Mouse (Mus musculus): ENCODE measurements around the gene Slc25a21. TPM values are rescaled to one million over a fixed set of nuclear protein-coding genes. Genes with fewer than 3 reads are reported as not detected.

The Slc25a21 gene
- polyA plus RNA-seq, 1 experiment from 2014 or later: 0.13 TPM

DNA sequence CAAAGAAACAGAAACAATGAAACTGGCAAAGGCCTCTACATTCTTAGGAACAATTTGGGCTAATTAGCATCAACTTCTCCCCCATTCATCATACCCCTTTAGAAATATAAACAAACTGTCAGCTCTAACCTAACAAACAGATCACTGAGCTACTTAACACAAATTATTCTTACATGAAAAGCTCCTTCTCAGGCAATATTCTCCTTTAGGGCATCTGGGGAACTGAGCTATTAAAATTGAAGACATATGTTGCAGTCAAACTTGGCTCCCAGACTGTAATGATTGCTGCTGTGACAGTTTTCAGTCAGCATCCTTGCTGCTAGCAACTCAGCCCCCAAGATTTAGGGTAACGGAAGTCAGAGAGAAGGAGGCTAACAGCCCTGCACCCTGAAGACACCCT, 58.3 kb downstream of the Slc25a21 start:
- 72% methylated on average over 1 of the region's 1 CpGs for WGBS

GRCm38 (mm10) chr12:57137809-57138208, 59.5 kb downstream of the Slc25a21 start:
- Histone ChIP-seq H3K4me2 (no peak overlapping the region), H3K27me3 (ENCODE audit: insufficient read depth, low read length) (no peaks in the 10 kb centered on the region), H3K9me3 (ENCODE audit: low read depth, low read length) (no peaks in the 10 kb centered on the region), H3K27ac (ENCODE audit: low read depth) (no peak overlapping the region), H3K4me1 (ENCODE audit: insufficient read depth) (no peaks in the 10 kb centered on the region), H3K9ac (no peak overlapping the region), H3K4me3 (ENCODE audit: low read depth, low read length) (no peak overlapping the region), H3K36me3 (ENCODE audit: insufficient read depth) (no peaks in the 10 kb centered on the region)
- WGBS: 30% methylated on average over 2 of the region's 2 CpGs
- no peak for TF ChIP-seq CTCF (IDR thresholded peaks at IDR 0.05; ENCODE audit: low read depth)
- DNase-seq (no peak), ATAC-seq (ENCODE audit: insufficient read depth) (no peak)

More for the DNA sequence above, 58.3 kb downstream of the Slc25a21 start:
- no peak overlapping the region for H3K27ac ChIP-seq (ENCODE audit: low read depth)
- no peaks in the 10 kb centered on the region for H3K4me1 ChIP-seq (ENCODE audit: insufficient read depth)
- H3K36me3 ChIP-seq (ENCODE audit: insufficient read depth): no peaks in the 10 kb centered on the region
- DNase-seq (no peak), ATAC-seq (ENCODE audit: insufficient read depth) (no peak)
- no peak overlapping the region for H3K9ac ChIP-seq
- no peaks in the 10 kb centered on the region for H3K27me3 ChIP-seq (ENCODE audit: insufficient read depth, low read length)
- TF ChIP-seq CTCF (IDR thresholded peaks at IDR 0.05; ENCODE audit: low read depth): no peak
- H3K4me3 ChIP-seq (ENCODE audit: low read depth, low read length): no peak overlapping the region
- H3K4me2 ChIP-seq: no peak overlapping the region
- no peaks in the 10 kb centered on the region for H3K9me3 ChIP-seq (ENCODE audit: low read depth, low read length)

DNA sequence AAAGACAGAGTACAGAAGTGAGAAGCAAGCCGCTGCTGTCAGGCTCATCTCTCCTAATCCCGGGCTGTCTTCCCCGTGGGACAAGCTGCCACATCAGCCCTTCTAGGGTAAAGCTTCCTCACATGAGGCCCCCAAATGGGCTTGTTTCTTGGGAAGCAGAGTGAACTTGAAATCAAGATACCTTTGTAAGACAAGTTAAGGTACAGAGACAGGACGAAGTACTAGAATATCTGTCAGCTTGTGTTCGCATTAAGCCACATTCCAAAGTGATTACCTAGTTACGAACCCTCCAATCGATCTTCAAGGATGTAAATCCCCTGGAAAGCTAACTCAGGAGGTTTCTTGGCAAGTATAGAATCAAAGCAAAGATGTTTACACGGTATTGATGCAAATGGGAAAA, 78.7 kb downstream of the Slc25a21 start:
- DNase-seq (no peak), ATAC-seq (ENCODE audit: insufficient read depth) (no peak)
- Histone ChIP-seq H3K4me1 (ENCODE audit: insufficient read depth) (no peaks in the 10 kb centered on the region), H3K4me3 (ENCODE audit: low read depth, low read length) (no peak overlapping the region), H3K27ac (ENCODE audit: low read depth) (no peak overlapping the region), H3K9ac (no peak overlapping the region), H3K9me3 (ENCODE audit: low read depth, low read length) (no peaks in the 10 kb centered on the region), H3K27me3 (ENCODE audit: insufficient read depth, low read length) (no peaks in the 10 kb centered on the region), H3K4me2 (no peak overlapping the region), H3K36me3 (ENCODE audit: insufficient read depth) (no peaks in the 10 kb centered on the region)
- WGBS: 39% methylated on average over 8 of the region's 8 CpGs
- no peak for TF ChIP-seq CTCF (IDR thresholded peaks at IDR 0.05; ENCODE audit: low read depth)

GRCm38 (mm10) chr12:57115516-57115915, 81.8 kb downstream of the Slc25a21 start:
- no peaks in the 10 kb centered on the region for H3K27me3 ChIP-seq (ENCODE audit: insufficient read depth, low read length)
- H3K36me3 ChIP-seq (ENCODE audit: insufficient read depth): no peaks in the 10 kb centered on the region
- H3K27ac ChIP-seq (ENCODE audit: low read depth): no peak overlapping the region
- ATAC-seq (ENCODE audit: insufficient read depth) (no peak), DNase-seq (no peak)
- H3K4me1 ChIP-seq (ENCODE audit: insufficient read depth): no peaks in the 10 kb centered on the region
- H3K4me2 ChIP-seq: no peak overlapping the region
- no peak overlapping the region for H3K4me3 ChIP-seq (ENCODE audit: low read depth, low read length)
- 61% methylated on average over 10 of the region's 10 CpGs for WGBS
- TF ChIP-seq CTCF (IDR thresholded peaks at IDR 0.05; ENCODE audit: low read depth): no peak
- no peaks in the 10 kb centered on the region for H3K9me3 ChIP-seq (ENCODE audit: low read depth, low read length)
- no peak overlapping the region for H3K9ac ChIP-seq

GRCm38 (mm10) chr12:57109363-57109762, 87.9 kb downstream of the Slc25a21 start:
- DNase-seq (no peak), ATAC-seq (ENCODE audit: insufficient read depth) (no peak)
- TF ChIP-seq CTCF (IDR thresholded peaks at IDR 0.05; ENCODE audit: low read depth): no peak
- H3K4me1 ChIP-seq (ENCODE audit: insufficient read depth): no peaks in the 10 kb centered on the region
- H3K27me3 ChIP-seq (ENCODE audit: insufficient read depth, low read length): no peaks in the 10 kb centered on the region
- H3K36me3 ChIP-seq (ENCODE audit: insufficient read depth): no peaks in the 10 kb centered on the region
- WGBS: 82% methylated on average over 4 of the region's 4 CpGs
- no peak overlapping the region for H3K9ac ChIP-seq
- no peak overlapping the region for H3K4me2 ChIP-seq
- H3K4me3 ChIP-seq (ENCODE audit: low read depth, low read length): no peak overlapping the region
- H3K9me3 ChIP-seq (ENCODE audit: low read depth, low read length): no peaks in the 10 kb centered on the region
- no peak overlapping the region for H3K27ac ChIP-seq (ENCODE audit: low read depth)

DNA sequence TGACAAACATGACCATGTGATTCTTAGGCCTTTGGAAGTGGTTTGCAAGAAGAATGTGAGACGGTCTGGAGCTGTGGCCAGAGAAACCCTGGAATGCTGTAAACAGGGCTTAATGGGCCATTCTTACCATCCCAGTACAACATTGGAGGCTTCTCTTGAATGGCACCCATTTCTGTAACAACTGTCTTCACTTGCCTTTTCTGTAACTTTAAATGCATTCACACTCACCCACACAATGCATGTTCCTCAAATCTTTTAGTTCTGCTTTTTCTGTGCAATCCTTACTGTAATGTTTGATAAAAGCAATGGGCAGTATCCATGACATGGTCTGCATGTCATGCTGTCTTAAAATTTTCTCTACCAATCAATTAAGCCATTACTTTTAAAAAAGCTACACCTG, 95.0 kb downstream of the Slc25a21 start:
- no peaks in the 10 kb centered on the region for H3K9me3 ChIP-seq (ENCODE audit: low read depth, low read length)
- H3K4me2 ChIP-seq: no peak overlapping the region
- no peaks in the 10 kb centered on the region for H3K36me3 ChIP-seq (ENCODE audit: insufficient read depth)
- no peak for TF ChIP-seq CTCF (IDR thresholded peaks at IDR 0.05; ENCODE audit: low read depth)
- H3K4me1 ChIP-seq (ENCODE audit: insufficient read depth): no peaks in the 10 kb centered on the region
- H3K4me3 ChIP-seq (ENCODE audit: low read depth, low read length): no peak overlapping the region
- no peak for DNase-seq
- H3K9ac ChIP-seq: no peak overlapping the region
- H3K27ac ChIP-seq (ENCODE audit: low read depth): no peak overlapping the region
- ATAC-seq (ENCODE audit: insufficient read depth): no peak
- 73% methylated on average over 1 of the region's 1 CpGs for WGBS
- no peaks in the 10 kb centered on the region for H3K27me3 ChIP-seq (ENCODE audit: insufficient read depth, low read length)

DNA sequence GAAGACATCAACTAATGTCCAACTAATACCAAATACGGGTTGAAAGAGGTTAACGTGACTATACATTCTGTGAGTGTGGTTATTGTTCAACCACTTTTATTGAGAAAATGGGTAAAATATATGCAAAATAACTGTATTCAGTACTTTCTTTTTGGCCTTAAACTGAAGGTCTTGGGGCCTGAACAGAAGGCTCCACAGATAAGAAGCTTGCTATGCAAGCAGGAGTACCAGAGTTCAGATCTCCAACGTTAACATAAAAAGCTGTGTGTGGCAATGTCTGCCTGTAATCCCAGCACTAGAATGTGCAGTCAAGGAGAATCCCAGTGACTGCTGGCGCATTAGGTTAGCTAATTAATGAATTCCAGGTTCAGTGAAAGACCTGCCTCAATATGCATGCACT, 96.7 kb downstream of the Slc25a21 start:
- no peak for DNase-seq
- Histone ChIP-seq H3K4me2 (no peak overlapping the region), H3K4me3 (ENCODE audit: low read depth, low read length) (no peak overlapping the region), H3K27ac (ENCODE audit: low read depth) (no peak overlapping the region), H3K9me3 (ENCODE audit: low read depth, low read length) (no peaks in the 10 kb centered on the region), H3K9ac (no peak overlapping the region), H3K27me3 (ENCODE audit: insufficient read depth, low read length) (no peaks in the 10 kb centered on the region), H3K36me3 (ENCODE audit: insufficient read depth) (no peaks in the 10 kb centered on the region), H3K4me1 (ENCODE audit: insufficient read depth) (no peaks in the 10 kb centered on the region)
- TF ChIP-seq CTCF (IDR thresholded peaks at IDR 0.05; ENCODE audit: low read depth): no peak
- ATAC-seq (ENCODE audit: insufficient read depth): no peak
- 87% methylated on average over 4 of the region's 4 CpGs for WGBS

DNA sequence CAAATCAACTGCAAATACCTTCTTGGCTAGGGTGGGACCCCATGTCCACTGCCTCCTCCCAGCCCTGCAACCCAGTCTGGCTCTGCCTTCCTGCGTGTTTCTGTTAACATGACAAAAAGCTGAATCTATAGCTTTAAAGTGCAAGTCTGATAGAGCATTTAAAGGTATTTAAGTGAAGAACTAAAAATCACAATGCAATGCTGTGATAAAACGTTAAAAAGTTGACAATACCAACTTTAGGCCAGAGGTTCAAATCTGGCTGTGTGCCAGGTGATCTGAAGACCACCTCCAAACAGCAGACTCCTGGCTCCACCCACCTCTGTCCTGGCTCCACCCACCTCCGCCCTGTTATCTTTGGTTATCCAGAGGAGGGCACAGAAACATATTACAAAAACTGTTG, 98.2 kb downstream of the Slc25a21 start:
- Histone ChIP-seq H3K9ac (no peak overlapping the region), H3K27ac (ENCODE audit: low read depth) (no peak overlapping the region), H3K4me2 (no peak overlapping the region), H3K27me3 (ENCODE audit: insufficient read depth, low read length) (no peaks in the 10 kb centered on the region), H3K9me3 (ENCODE audit: low read depth, low read length) (no peaks in the 10 kb centered on the region), H3K4me1 (ENCODE audit: insufficient read depth) (no peaks in the 10 kb centered on the region), H3K4me3 (ENCODE audit: low read depth, low read length) (no peak overlapping the region), H3K36me3 (ENCODE audit: insufficient read depth) (no peaks in the 10 kb centered on the region)
- 64% methylated on average over 3 of the region's 3 CpGs for WGBS
- no peak for TF ChIP-seq CTCF (IDR thresholded peaks at IDR 0.05; ENCODE audit: low read depth)
- no peak for ATAC-seq (ENCODE audit: insufficient read depth)
- DNase-seq: no peak
